In the genomic region with DNA sequence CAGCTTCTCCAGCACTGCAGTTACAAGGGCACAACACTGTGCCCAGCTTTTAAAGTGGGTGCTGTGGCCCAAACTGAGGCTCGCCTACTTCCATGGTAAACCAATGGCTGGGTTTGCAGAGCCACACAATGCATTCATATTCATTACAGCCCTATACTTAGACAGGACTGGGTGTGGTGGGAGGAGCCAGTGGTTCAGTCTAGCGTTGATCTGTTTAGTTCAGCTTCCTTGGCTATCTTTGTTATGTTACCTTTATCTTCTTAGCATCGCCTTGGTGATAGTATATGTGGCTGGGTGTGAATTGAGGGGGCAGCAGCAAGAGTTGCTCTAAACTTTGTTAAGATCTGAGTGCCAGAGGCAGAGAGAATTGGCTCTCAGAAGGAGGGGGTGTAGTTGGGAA, we compare ENCODE assay signal across 28 mouse cellular contexts.
DNase-seq lines count a peak whose midpoint lies in the region; ATAC-seq and TF ChIP-seq lines count a peak whose summit lies in the region.
"Had no signal": no experiment of that assay in that cellular context is flagged by ENCODE, and none has a peak within 500 bp of the region (broad histone marks: within the 10 kb centered on the region; RNA-seq: fewer than 3 reads in every experiment).

No protein-coding gene starts in this region.

- H3K27me3 ChIP-seq in lung, embryonic 14.5 days (ENCODE audit: insufficient read depth, low read length): no peaks in the 10 kb centered on the region
- no peaks in the 10 kb centered on the region for H3K27me3 ChIP-seq in small intestine, adult 2 months (ENCODE audit: control insufficient read depth, insufficient read depth, low read length)
- H3K27me3 ChIP-seq in forebrain, embryonic 15.5 days: no peaks in the 10 kb centered on the region
- H3K27me3 ChIP-seq: embryonic facial prominence, embryonic 12.5 days; intestine, embryonic 15.5 days; limb, embryonic 15.5 days; midbrain, embryonic 15.5 days had no signal

- no peak overlapping the region for H3K27ac ChIP-seq in lung, embryonic 14.5 days (ENCODE audit: low read depth)
- H3K27ac ChIP-seq in small intestine, adult 2 months (ENCODE audit: insufficient read depth, low read depth, low read length): peak overlapping the region; percentile 7; the same call in 1 of the 2 replicates
- no peak overlapping the region for H3K27ac ChIP-seq in forebrain, embryonic 15.5 days (replicated peaks)
- H3K27ac ChIP-seq: embryonic facial prominence, embryonic 12.5 days; forebrain, embryonic 10.5 days; intestine, embryonic 15.5 days; limb, embryonic 10.5 days; limb, embryonic 15.5 days; liver, embryonic 14.5 days; midbrain, embryonic 10.5 days; midbrain, embryonic 15.5 days had no signal

- no peaks in the 10 kb centered on the region for H3K36me3 ChIP-seq in lung, embryonic 14.5 days (ENCODE audit: insufficient read depth)
- no peaks in the 10 kb centered on the region for H3K36me3 ChIP-seq in small intestine, adult 2 months (ENCODE audit: control insufficient read depth, insufficient read depth, low read length)
- H3K36me3 ChIP-seq in forebrain, embryonic 15.5 days: no peaks in the 10 kb centered on the region
- H3K36me3 ChIP-seq: embryonic facial prominence, embryonic 12.5 days; forebrain, embryonic 10.5 days; intestine, embryonic 15.5 days; limb, embryonic 10.5 days; limb, embryonic 15.5 days; midbrain, embryonic 10.5 days; midbrain, embryonic 15.5 days had no signal

- no peak overlapping the region for H3K9ac ChIP-seq in lung, embryonic 14.5 days
- no peak overlapping the region for H3K9ac ChIP-seq in forebrain, embryonic 15.5 days (replicated peaks)
- H3K9ac ChIP-seq: embryonic facial prominence, embryonic 12.5 days; forebrain, postnatal 0 days; intestine, embryonic 15.5 days; limb, embryonic 15.5 days; liver, embryonic 14.5 days; midbrain, embryonic 15.5 days had no signal

- ATAC-seq in frontal cortex, adult (ENCODE audit: low TSS enrichment): 0 out of 2 replicates have a peak, but pooled peaks have one; percentile 16
- ATAC-seq in lung, embryonic 14.5 days (ENCODE audit: insufficient read depth): peak; percentile 62; the same call in 1 of the 2 replicates
- ATAC-seq in forebrain, embryonic 15.5 days (replicated peaks): no peak
- ATAC-seq: forebrain, postnatal 0 days; hindbrain, embryonic 16.5 days; intestine, embryonic 15.5 days; midbrain, embryonic 15.5 days had no signal

- DNase-seq in frontal cortex, postnatal 14 days (ENCODE audit: low spot score in 2 of 2): no peak
- peak; percentile 27 for DNase-seq in lung, embryonic 14.5 days
- no peak for DNase-seq in lung, adult 18-20 months
- DNase-seq in spleen, postnatal 36 days (ENCODE audit: low spot score in 2 of 2): peak; percentile 9 to 11
- DNase-seq in spleen, adult 18-20 months: no peak
- DNase-seq: adrenal gland, postnatal 14 days; cerebellum, adult 11 months; cerebellum, adult 9-10 months; embryo, embryonic 11 days; forebrain, postnatal 0 days; gastrocnemius, postnatal 10 days; kidney, adult 2 months; layer of hippocampus, adult 9-11 months; right cerebral cortex, postnatal 25 days; thymus, adult 2 months; thymus, postnatal 4 days had no signal

- WGBS in lung, embryonic 14.5 days: 51% methylated on average over 3 of the region's 3 CpGs
- 67% methylated on average over 3 of the region's 3 CpGs for WGBS in small intestine, adult 2 months
- 73% methylated on average over 3 of the region's 3 CpGs for WGBS in forebrain, embryonic 15.5 days

- H3K4me1 ChIP-seq in lung, embryonic 14.5 days (ENCODE audit: insufficient read depth): no peaks in the 10 kb centered on the region
- H3K4me1 ChIP-seq in small intestine, adult 2 months (ENCODE audit: control insufficient read depth, insufficient read depth, insufficient read length, low read length): peaks cover 8% of the 10 kb centered on the region; the same call in 1 of the 2 replicates
- H3K4me1 ChIP-seq in forebrain, embryonic 15.5 days: no peaks in the 10 kb centered on the region
- H3K4me1 ChIP-seq: embryonic facial prominence, embryonic 12.5 days; forebrain, embryonic 10.5 days; intestine, embryonic 15.5 days; limb, embryonic 10.5 days; limb, embryonic 15.5 days; midbrain, embryonic 10.5 days; midbrain, embryonic 15.5 days had no signal

- no peak for TF ChIP-seq CTCF in lung, embryonic 14.5 days (IDR thresholded peaks at IDR 0.05; ENCODE audit: low read depth)
- no peak for TF ChIP-seq CTCF in small intestine, adult 2 months (IDR thresholded peaks at IDR 0.05; ENCODE audit: extremely low read depth, insufficient read length, insufficient replicate concordance, low read depth, low read length)

- no peak overlapping the region for H3K4me3 ChIP-seq in lung, embryonic 14.5 days (ENCODE audit: low read depth, low read length)
- no peak overlapping the region for H3K4me3 ChIP-seq in small intestine, adult 2 months (ENCODE audit: low read depth, low read length)
- H3K4me3 ChIP-seq in forebrain, embryonic 15.5 days: no peak overlapping the region
- H3K4me3 ChIP-seq: embryonic facial prominence, embryonic 12.5 days; forebrain, embryonic 10.5 days; intestine, embryonic 15.5 days; limb, embryonic 10.5 days; limb, embryonic 15.5 days; midbrain, embryonic 10.5 days; midbrain, embryonic 15.5 days had no signal

- TF ChIP-seq POLR2A in small intestine, adult 2 months (IDR thresholded peaks at IDR 0.05; ENCODE audit: low read depth, low read length): no peak

- H3K9me3 ChIP-seq in lung, embryonic 14.5 days (ENCODE audit: low read depth, low read length): no peaks in the 10 kb centered on the region
- H3K9me3 ChIP-seq in forebrain, embryonic 15.5 days: no peaks in the 10 kb centered on the region
- H3K9me3 ChIP-seq: embryonic facial prominence, embryonic 12.5 days; forebrain, embryonic 10.5 days; intestine, embryonic 15.5 days; limb, embryonic 10.5 days; limb, embryonic 15.5 days; midbrain, embryonic 10.5 days; midbrain, embryonic 15.5 days had no signal

- no peak overlapping the region for H3K4me2 ChIP-seq in lung, embryonic 14.5 days
- no peak overlapping the region for H3K4me2 ChIP-seq in forebrain, embryonic 15.5 days (replicated peaks)
- H3K4me2 ChIP-seq: embryonic facial prominence, embryonic 12.5 days; intestine, embryonic 15.5 days; limb, embryonic 15.5 days; midbrain, embryonic 15.5 days had no signal

Comparison
In these comparisons a context has a peak if more than half of its experiments do, and no peak if none do; other contexts are left out.
1. DNase-seq: peak in lung, embryonic 14.5 days (single experiment) and spleen, postnatal 36 days (2 of 2); none in frontal cortex, postnatal 14 days (0 of 2), lung, adult 18-20 months (0 of 2) and spleen, adult 18-20 months (0 of 2).